Mouse (Mus musculus) v-Abl transformed pro-B cells (cell line): ENCODE measurements at regions not wholly inside any gene's neighbourhood (a gene's known extent, or its start where the extent isn't known, plus 50 kb on each side); places are given as distances from the start of the nearest gene placed in this dataset.
"Not testable (repeated sequence)": the region's sequence is repeated elsewhere in the genome, so short reads cannot be mapped to it uniquely, and the experiment has no call there.

ENCODE experiments used
- in situ Hi-C, 2 experiments: fragments of 400-800 bp; cut with MboI; formaldehyde crosslinking; loops; one replicate each; pipeline ENCODE4 v1.15.1; 2025; ENCODE audit not compliant: unreplicated experiment in 2 of 2

DNA sequence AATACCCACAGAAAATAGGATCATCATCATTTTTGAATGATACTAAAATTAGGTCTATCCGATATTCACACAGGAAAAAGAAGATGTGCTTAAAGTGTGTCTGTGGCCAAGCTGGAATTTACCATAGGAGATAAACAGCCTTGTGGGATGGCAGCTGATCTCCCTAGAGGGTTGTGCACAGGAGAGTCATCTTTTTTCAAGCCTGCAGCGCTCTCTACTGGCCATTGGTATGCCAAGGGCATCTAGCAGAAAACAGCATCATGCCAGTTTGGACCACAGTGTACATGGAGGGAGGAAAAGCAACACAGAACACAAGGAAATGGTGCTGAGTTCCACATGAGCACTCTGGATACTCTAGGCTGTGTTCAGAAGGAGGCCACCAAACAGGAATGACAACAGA is 74.1 kb upstream of the Diaph3 start:
- in situ Hi-C loops, result loop anchor here in 1 of 2 experiments (5.0 to 10.0 kb wide), 2 partner anchors 237 to 530 kb away; no protein-coding TSS in a partner anchor

DNA sequence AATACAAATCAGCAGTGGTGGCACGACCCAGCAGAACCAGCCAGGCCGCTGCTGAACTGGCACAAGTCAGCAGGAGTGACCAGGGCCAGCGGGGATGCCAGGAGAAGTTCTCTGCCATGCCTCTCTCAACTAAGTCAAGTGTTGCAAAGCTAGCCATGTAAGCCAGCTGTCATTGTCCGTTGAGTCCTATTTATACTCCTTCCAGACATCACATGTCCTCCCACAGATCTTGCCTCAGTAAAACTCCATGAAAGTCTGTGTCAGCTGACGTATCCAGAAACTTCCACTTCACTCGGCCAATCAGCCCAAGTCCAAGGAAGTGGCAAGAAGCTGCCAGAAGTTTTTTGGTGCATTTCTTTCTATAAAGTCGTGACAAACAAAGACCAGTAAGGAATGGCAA is 76.0 kb upstream of the Diaph3 start:
- in situ Hi-C loops, result loop anchor here in 1 of 2 experiments (5.0 to 10.0 kb wide), 2 partner anchors 235 to 532 kb away; no protein-coding TSS in a partner anchor

DNA sequence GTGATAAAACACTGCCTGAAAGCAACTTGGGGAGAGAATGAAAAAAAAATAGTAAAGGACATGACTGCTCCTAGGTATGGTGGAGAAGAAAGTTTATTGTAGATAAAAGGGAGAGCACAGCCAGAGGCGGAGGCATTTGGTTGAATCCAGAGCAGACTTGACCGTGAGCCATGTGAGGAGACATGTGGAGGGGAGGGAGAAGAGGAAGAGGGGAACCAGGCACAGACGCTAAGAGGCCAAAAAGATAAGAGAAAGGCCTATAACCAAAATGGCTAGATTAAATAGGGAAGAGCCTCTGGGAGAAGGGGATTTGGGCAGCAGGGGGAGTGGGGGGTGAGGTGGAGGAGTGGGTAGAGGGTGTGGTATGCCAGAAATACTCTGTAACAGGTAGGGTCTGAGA is 78.9 kb upstream of the Diaph3 start:
- in situ Hi-C loops, result loop anchor here in 1 of 2 experiments (5.0 to 10.0 kb wide), 2 partner anchors 232 to 535 kb away; no protein-coding TSS in a partner anchor

DNA sequence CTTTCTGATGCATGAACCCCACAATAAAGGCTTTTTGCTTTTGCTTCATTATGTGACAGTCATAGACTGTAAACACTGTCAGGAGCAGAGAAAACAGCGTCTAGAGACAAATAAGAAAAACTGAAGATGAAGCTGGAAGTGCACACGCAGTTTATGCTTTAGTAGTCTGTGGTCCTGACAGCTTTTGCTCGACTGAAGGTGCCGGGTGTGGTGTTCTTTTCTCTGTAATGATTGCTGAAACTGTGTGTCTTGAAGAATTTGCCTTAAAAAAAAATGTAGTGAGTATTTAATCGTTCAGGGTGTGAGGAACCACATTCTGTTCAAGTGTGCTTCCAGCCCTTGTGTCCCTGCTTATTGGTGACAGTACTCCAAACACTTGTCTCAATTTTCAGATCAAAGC is 83.8 kb upstream of the Diaph3 start:
- in situ Hi-C loops, result no loop called here

DNA sequence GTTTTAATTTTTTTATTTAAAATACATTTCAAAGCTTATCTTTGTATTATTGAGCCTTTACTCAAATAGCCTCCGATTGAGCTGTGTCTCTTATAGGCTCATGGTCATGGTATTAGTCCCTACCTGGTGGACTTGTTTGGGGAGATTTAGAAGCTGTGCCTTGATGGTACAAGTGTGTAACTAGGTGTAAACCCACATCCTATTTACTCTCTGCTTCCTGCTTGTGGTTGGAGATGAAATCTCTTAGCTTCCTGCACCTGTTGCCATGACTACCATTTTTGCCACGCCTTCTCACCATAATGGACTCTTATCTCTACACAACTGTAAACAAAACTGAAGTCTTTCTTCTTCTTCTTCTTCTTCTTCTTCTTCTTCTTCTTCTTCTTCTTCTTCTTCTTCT is 108.2 kb upstream of the Diaph3 start:
- in situ Hi-C loops, result no loop called here

DNA sequence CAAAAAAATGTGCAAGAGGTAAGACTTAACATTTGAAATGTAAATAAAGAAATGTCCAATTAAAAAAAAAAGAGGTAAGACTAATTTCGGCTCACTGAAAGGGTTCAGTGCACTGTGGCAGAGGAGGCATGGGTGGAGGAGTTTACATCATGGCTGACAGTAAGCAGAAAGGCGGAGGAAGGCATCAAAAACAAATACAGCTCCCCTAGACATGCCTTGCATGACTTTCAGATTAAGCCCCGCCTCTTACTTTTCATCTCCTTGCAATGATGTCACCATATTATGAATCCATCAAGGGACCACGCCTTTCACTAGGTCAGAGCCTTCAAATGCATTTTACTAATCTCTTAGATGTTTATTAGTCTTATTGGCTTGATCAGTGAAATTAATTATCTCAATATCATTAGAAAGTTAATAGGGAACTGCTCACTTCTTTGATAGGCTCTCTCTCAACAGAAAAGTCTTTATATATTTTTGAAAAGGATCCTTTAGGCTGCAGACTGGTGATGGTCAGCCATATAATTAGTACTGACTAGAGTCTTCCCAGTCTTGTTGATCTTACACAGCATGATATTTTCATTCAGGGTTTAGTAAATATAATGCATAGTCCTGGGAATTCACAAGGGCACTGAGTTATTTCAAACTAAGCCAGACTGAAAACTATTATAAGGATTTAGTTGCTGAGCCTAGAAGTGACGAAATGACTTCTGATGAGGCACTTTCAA is 114.6 kb upstream of the Diaph3 start:
- in situ Hi-C loops, result no loop called here

DNA sequence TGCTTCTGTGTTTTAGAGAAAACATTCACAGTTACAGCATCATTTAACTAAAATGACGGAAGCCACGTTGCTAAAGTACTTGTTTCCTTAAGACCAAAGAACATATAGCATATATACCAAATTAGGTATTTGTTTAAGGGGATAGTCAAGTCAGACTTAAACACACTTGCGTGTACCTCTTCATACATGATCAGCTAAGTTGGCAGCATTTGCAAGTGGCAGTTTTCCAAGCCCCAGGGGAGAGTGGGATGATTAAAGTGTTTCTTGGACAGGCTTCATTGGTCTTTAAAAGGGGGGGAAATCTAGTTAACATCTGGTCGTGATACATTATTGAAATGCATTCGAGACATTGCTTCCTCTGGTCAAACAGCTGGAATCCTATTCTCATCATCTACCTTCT is 120.7 kb upstream of the Diaph3 start:
- in situ Hi-C loops, result no loop called here

DNA sequence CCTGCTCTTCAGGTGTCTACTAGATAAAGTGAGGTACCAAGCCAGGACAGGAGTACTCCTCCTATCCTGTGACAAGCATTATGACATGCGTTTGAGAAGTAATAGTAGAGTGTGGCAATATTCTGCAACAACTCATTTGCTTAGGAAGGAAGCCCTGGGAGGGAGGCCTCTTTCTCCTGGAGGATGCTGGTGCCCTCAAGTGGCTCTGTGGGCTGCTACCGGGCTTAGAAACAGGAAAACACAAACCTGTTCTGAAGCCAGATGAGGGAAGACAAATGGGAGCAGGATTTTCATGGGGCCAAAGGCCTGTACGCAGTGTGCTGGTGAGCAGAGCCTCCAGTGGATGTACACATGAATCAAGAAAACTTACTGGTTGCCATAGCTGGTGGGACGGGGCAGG is 123.8 kb upstream of the Diaph3 start:
- in situ Hi-C loops, result no loop called here

DNA sequence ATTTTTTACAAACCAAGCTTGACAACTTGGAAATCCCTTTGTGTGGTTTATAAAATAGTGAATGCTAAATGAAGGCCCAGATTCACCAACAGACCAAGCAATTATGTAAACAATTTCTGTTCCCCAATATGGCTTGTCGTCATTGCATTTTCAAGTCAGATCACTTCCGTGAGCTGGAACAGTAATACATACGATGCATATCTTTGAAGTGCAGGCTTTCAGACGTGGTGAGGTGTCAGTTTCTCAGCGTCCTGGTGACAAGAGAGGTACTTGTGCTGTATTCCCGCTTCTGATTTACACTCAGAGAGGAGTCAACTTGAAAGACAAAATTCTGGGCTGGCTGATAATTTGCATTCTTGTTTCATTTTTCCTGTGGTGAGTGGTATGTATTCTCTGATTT is 125.3 kb upstream of the Diaph3 start:
- in situ Hi-C loops, result no loop called here

DNA sequence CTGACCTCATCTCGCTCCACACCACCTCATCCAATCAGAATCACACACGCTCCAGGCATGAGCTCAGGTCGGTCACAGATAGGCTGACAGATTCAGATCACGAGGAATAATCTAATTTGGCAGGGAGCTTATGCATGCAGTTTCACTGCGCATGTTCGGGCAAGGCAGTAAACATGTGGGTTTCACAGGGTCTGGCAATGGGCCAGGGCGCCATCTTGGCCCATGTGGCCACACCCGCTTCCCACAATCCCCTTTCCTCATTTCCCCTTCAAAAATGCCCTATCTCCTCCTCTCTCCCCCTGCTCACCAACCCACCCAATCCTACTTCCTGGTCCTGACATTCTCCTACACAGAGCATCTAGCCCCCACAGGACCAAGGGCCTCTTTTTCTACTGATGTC is 127.2 kb upstream of the Tdrd3 start:
- in situ Hi-C loops, result not testable (repeated sequence)

DNA sequence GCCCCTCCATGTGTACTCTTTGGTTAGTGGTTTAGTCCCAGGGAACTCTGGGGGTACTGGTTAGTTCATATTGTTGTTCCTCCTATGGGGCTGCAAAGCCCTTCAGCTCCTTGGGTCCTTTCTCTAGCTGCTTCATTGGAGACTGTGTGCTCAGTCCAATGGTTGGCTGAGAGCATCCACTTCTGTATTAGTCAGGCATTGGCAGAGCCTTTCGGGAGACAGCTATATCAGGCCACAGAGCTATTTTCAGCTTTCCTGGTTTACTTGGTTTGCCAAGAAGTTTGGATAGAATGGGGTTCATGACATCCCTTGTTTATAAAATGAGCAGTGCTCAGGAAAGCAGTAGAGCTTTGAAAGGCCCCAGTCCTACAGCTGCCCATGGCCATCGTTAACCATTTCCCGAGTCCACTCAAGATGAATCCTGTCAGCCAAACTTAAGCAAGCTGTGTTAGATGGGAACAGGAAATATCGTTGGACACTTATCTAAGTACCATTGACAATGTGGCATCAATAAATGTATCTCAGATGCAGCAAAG is 126.7 kb upstream of the Tdrd3 start:
- in situ Hi-C loops, result no loop called here

DNA sequence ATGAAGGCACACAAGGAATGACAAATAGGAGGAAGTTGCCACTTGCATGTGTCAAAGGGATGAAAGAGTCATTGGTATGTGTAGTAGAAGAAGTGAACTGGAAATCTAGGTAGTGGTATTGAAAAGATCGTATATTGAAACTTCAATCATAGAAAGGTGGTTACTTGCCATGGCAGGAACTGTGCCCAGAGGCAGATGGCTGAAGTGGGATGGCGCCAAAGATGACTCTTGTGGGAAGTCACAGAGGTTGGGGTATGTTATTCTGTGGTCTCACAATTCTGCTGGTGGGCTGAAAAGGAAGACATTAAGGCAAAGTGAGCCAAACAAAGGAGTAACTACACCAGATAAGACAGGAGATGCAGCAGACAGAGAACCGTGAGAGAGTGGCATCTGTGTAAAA is 121.2 kb upstream of the Tdrd3 start:
- in situ Hi-C loops, result no loop called here

DNA sequence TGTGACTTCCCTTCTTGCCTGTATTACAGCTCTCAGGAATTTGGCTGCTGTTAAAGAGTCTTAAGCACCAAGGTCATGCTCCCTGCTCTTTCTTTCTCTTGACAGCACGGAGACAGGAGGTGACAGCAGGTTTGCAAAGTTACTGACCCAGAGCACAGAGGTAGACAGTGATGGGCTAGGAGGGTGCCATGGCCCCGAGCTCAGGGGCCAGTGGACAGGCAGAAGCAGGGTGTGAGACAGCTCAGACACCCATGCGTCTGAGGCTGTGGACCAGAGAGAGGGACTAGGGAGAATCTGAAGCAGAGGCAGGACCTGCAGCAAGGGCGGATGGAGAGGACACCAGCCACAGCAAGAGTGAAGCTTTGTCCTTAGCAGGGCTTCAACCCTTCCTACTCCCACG is 119.3 kb upstream of the Tdrd3 start:
- in situ Hi-C loops, result no loop called here

DNA sequence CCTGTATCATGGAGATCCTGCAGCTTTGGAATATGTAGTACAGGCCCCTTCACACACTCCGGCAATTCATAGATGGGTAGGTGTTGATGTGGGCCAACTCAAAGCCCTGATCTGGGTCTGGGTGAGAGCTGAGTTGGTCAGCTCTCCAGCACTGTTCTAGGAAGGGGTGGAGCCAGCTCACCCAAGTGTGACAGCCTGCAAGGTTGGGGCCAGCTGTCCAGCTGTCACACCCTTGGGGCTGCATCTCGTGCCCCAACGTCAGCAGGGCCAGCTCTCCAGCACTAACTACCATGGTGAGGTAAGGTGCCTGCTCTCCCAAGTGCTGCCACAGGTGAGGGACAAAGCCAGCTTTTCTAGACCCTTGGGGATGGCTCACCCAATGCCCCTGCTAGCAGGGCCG is 115.6 kb upstream of the Tdrd3 start:
- in situ Hi-C loops, result loop anchor here in 1 of 2 experiments (25.0 kb wide), 1 partner anchor 614 kb away; no protein-coding TSS in a partner anchor

DNA sequence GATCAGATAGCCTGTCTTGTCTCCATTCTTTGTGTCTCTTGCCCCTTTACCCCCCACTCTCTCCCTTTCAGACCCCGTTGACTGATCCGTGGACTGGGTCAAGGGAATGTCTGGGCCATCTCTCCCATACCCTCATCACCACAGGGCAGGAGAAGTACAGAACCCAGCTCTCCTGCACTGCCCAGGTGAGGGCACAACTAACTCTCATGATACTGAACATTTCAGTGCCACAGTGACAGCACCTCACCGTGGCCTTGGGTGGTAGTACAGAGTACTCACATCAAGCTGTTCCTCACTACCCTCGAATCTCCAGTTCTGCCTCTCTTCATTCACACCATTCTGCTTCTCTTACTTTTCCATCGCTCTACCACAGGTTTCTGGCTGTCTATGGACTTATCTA is 114.9 kb upstream of the Tdrd3 start:
- in situ Hi-C loops, result loop anchor here in 1 of 2 experiments (25.0 kb wide), 1 partner anchor 614 kb away; no protein-coding TSS in a partner anchor

DNA sequence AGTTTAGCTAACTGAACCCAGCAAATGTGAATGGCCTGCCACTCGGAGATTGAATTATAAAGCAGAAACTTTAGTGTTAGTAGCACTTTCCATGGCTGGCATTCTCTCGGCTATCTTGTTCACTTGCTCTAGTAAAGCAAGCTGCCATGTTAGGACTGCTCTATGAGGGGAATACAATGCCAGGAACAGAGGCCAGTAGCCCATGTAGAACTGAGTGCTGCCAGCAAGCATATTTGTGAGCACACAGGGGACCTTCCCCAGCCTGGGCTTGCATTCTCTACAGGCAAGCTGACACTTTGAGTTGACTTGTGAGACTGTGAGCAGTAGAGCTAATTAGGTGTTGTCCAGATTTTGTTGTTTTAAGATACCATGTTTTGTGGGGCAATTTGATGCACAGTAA is 111.0 kb upstream of the Tdrd3 start:
- in situ Hi-C loops, result loop anchor here in 1 of 2 experiments (25.0 kb wide), 1 partner anchor 618 kb away; no protein-coding TSS in a partner anchor

DNA sequence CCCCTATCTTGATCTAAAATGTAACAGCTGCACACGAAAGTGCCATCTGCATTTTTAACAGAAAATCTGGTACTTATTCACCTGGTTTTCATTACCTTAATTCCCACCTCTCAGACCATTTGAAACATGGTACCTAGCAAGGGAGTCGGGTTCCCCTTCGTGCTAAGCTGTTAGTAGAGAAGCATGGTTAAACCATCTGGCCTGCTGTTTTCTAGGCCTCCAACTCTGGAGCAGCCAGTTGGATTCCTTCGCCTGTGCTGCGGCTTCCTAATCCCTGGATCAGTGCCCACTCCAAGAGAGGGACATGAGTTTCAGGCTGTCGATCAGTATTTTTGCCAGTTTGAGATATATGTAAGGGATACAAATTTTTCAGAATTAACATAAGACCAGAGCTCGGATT is 110.4 kb upstream of the Tdrd3 start:
- in situ Hi-C loops, result loop anchor here in 1 of 2 experiments (25.0 kb wide), 1 partner anchor 619 kb away; no protein-coding TSS in a partner anchor

DNA sequence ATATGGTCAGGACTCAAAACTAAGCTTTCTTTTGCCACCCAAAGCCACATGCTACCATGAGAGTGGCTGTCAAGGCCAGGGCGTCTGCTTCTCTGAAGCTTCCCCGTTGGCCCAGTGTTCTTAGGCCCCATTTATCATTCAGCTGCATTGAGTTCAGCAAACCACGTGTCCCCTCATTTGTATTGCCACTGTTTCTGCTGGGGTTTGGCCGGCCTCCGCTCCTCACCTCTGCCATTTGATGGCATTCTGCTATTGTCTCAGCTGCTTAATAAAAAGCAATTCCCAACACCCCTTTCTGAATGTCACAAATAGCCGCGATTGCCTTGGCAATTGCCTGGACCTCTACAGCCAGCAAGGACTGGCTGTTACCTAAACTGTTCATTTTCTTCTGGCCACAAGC is 108.4 kb upstream of the Tdrd3 start:
- in situ Hi-C loops, result loop anchor here in 1 of 2 experiments (25.0 kb wide), 1 partner anchor 621 kb away; no protein-coding TSS in a partner anchor

DNA sequence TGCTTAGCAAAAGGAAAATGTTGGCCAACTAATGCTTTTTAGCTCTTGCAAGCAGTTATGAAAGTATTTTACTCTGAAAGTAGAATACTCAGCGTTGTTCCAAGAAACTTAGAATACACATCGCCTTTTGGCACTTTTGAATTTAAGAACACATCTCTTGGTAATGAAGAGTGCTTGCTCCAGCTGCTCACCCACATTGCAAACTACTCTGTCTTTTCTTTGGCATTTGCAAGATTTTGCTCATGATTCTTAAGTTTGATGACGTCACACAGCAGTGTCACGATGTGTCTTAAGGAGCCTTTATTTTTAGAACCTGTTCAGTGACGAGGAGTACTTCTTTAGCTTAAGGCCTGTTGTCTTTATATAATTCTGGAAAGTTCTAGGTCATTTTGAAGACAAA is 104.1 kb upstream of the Tdrd3 start:
- in situ Hi-C loops, result loop anchor here in 1 of 2 experiments (25.0 kb wide), 1 partner anchor 625 kb away; no protein-coding TSS in a partner anchor

DNA sequence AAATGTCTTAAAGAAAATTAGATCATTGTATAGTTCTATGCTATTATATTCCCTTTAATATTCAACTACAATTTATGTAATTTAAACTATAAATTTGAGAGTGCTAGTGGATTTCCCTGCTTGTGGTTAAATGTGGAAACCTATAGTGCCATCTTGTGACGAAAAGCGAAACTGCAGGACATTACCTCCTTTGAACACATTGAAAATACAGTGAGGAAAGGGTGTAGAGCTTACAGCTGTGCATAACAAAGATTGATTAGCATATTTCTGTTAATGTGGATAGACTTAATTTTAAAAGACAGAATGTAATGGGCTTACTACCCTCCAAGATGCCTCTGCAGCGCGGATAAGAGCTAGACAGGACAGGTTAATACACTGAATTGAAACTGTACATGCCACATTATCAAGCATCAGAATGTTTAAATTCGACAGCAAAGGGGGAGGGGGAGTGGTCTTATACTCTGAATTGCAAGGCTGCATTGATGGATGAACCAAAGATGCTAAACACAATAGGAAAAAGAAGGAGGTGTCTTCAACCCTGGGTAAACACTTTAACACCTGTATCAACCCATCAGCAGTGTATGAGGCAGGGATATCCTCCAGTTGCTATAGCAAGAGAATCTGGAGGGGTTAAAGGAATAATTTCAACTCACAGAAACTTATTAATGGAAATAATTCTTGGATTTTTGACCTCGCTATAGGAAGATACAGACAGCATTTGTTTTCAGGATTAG is 101.3 kb upstream of the Tdrd3 start:
- in situ Hi-C loops, result loop anchor here (5.0 to 25.0 kb wide), 2 partner anchors 137 to 628 kb away; no protein-coding TSS in a partner anchor

DNA sequence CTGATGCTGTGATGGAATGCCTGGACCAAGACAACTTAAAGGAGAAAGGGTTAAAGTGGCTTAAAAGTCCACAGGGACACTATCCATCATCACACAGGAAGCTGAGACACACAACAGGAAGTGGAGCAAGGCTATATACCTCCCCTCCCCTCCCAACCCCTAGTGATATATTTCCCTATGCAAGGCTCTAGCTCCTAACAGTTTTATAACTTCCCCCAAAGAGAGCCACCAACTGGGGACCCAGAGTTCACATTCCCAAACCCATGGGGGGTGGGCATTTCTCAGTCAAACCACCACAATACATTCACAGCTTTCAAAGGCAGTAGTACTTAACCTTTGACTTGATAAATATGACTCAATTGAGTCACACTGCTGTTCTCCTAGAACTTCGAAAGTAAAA is 88.6 kb upstream of the Tdrd3 start:
- in situ Hi-C loops, result no loop called here
